Mouse (Mus musculus): ENCODE results near the gene Wipf1.

Gene Wipf1

GRCm38 (mm10) chr2:73467071-73467851, 62.3 kb downstream of the Wipf1 start:
- no peak for DNase-seq (ENCODE audit: low spot score in 2 of 2)

GRCm38 (mm10) chr2:73466481-73466880, 63.1 kb downstream of the Wipf1 start:
- DNase-seq (ENCODE audit: low spot score in 2 of 2), result no peak

- no peak for DNase-seq (ENCODE audit: low spot score in 2 of 2)
These were observed 65.9 kb downstream of the Wipf1 start for GRCm38 (mm10) chr2:73463431-73464194.

DNA sequence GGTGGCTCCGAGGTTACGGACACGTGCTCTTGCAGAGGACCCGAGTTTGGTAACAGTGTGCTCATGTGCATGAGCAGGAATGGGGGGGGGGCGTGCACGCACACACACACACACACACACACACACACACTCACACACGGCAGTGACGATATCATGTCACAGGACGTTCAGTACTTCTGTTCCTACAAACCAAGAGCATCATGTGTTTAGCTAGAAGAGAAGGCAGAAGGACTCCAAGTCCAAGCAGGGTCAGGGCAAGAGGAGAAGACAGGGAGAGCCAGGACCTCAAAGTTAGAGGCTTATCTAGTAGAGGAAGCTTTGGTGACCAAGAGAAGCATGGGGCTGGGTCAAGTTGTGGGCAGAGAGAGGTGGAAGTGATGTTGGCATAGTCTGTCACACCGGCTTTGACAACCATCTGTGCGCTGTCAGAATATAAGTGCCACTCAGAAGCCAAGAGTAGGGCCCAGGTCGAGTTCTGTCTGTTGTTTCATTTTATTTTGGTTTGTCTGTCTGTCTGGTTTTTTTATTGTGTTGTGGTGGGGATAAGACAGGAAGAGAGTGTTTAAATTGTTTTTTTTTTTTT, 66.7 kb downstream of the Wipf1 start:
- DNase-seq (ENCODE audit: low spot score in 2 of 2), result no peak

GRCm38 (mm10) chr2:73462265-73462664, 67.3 kb downstream of the Wipf1 start:
- DNase-seq (ENCODE audit: low spot score in 2 of 2), result no peak

DNA sequence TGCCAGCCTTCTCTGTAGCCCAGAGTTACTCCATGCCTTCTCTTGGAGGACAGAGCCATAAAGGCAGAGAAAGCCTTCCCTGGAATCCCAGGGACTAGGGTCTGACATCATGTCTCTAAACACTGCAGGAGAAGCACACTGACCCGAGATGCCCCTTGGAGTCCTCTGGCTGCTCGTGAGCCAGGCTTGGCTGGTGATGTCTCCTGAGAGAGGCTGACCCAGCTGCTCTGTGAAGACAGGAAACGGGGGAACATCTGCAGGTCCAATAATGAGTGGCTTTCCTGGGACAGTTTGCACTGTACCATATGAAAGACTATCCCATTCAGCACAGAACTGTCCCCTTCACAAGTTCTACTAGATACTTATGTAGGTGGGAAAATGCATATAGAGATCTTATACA, 69.4 kb downstream of the Wipf1 start:
- no peak for DNase-seq (ENCODE audit: low spot score in 2 of 2)

- DNase-seq (ENCODE audit: low spot score in 2 of 2), result no peak
These were observed 69.9 kb downstream of the Wipf1 start for GRCm38 (mm10) chr2:73459607-73460153.

- DNase-seq (ENCODE audit: low spot score in 2 of 2), result no peak
These were observed 72.6 kb downstream of the Wipf1 start for GRCm38 (mm10) chr2:73456886-73457285.

DNA sequence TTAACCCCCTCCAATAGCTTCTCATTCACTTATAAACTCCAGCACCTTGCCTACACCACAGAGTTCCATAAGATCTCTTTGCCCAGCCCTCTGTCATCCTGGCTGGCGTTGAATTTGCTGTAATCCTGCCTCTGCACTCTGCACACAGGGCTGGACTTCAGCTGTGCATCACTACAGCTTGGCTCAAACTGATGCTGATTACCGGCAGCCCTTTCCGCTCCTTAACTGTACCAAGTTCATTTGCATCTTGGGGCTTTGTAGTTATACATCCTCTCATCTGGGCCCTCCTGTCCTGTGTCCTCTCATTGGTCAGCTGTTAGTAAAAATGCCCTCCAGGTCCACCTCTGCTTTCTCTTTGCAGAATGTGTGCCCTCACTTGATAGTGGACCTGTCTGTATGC, 73.4 kb downstream of the Wipf1 start:
- peak; percentile 52 to 56 for DNase-seq (ENCODE audit: low spot score in 2 of 2)

DNA sequence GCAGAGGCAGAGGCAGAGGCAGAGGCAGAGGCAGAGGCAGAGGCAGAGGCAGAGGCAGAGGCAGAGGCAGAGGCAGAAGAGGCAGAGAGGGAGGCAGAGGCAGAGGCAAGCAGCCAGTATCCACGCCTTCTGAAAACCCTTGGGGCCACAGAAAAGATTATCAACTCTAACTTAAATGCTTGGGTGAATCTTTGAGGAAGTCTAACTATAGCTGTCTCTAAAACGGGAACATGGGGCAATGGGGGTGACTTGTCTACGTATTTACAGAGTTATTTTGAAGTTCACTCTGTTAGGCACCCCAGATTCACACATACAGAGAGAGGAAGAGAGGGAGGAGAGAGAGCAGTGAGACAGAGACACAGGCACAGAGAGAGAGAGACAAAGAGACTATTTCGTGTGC, 74.0 kb downstream of the Wipf1 start:
- DNase-seq (ENCODE audit: low spot score in 2 of 2), result peak; percentile 81 to 86

DNA sequence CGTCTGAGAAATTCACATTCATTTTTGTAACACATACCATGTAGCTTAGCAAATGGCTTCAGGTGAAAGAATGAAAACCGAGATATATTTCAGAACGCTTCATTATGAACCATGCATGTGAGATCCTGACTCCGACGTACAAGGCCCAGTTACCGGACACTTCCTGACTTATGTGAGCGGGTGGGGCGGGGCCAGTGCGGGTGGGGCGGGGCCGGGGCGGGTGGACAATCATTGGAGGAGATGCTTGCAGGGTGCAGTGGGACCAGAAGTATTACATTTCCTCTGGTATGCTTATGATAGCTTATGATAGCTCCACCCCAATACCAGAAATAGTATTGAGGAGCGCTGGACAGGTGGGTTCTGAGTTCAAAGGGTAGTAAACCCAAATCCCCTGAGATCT, 74.9 kb downstream of the Wipf1 start:
- peak; percentile 55 to 65 for DNase-seq (ENCODE audit: low spot score in 2 of 2)

GRCm38 (mm10) chr2:73454186-73454585, 75.3 kb downstream of the Wipf1 start:
- DNase-seq (ENCODE audit: low spot score in 2 of 2), result no peak

GRCm38 (mm10) chr2:73453717-73454116, 75.8 kb downstream of the Wipf1 start:
- peak; percentile 75 to 82 for DNase-seq (ENCODE audit: low spot score in 2 of 2)

DNA sequence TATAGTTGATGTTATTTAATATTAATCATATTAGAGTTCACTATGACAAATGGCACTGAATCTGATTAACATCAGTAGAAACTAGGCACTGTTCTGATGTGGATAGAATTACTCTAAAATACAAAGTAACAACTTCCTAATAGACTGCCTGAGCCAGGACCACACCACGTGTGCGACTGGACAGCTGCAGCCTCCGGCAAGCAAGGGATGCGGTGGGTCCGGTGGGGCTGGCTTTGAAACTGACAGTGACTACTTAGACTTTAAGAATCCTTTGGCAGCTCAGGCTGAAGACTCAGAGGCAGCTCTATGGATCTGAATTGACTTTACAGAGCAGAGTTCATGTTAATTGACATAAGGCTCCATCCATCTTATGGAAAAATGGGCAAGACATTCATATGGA, 76.4 kb downstream of the Wipf1 start:
- DNase-seq (ENCODE audit: low spot score in 2 of 2), result no peak

- peak; percentile 55 to 66 for DNase-seq (ENCODE audit: low spot score in 2 of 2)
These were observed 77.0 kb downstream of the Wipf1 start for GRCm38 (mm10) chr2:73452556-73452955.

- DNase-seq (ENCODE audit: low spot score in 2 of 2), result no peak
These were observed 78.0 kb downstream of the Wipf1 start for GRCm38 (mm10) chr2:73451541-73451940.

GRCm38 (mm10) chr2:73450172-73450715, 79.3 kb downstream of the Wipf1 start:
- DNase-seq (ENCODE audit: low spot score in 2 of 2), result peak; percentile 48 to 52

GRCm38 (mm10) chr2:73443985-73444384, 85.5 kb downstream of the Wipf1 start:
- DNase-seq (ENCODE audit: low spot score in 2 of 2), result no peak

GRCm38 (mm10) chr2:73442015-73442414, 87.5 kb downstream of the Wipf1 start:
- DNase-seq (ENCODE audit: low spot score in 2 of 2), result no peak

DNA sequence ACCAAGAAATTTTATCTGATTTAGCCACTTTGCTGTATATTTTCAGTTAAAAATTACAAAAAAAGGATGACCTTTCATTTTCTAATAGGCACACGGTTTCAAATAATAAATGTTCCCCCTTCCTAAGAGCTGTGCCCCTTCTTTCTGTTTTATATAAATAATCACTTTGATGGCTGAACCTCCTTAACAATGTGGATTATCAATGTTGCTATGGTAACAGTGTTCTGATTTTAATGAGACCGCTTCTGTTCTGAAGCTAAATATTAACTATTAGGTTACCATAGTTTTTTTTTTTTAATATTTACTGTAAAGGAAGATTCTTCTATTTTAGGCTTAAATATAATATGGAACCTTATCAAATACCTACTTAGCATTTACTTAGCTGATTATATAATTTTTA, 89.2 kb downstream of the Wipf1 start:
- no peak for DNase-seq (ENCODE audit: low spot score in 2 of 2)

- no peak for DNase-seq (ENCODE audit: low spot score in 2 of 2)
These were observed 92.6 kb downstream of the Wipf1 start for GRCm38 (mm10) chr2:73436976-73437375.

- DNase-seq (ENCODE audit: low spot score in 2 of 2), result no peak
These were observed 93.7 kb downstream of the Wipf1 start for GRCm38 (mm10) chr2:73435847-73436246.

Data from spleen, postnatal 36 days (tissue).